Mouse (Mus musculus) embryo, embryonic 11 days (tissue): Measurements from ENCODE around the gene Paqr3.
A peak's percentile ranks its signal among the peaks of the same experiment; 100 is the strongest.

Experiments
- DNase-seq: peaks from one replicate; pipeline ENCODE4 v3.0.0-alpha.2; 2015

The Paqr3 gene

GRCm38 (mm10) chr5:97084541-97084940, 26.9 kb downstream of the Paqr3 start:
- DNase-seq: no peak

GRCm38 (mm10) chr5:97083701-97084100, 27.7 kb downstream of the Paqr3 start:
- no peak for DNase-seq

GRCm38 (mm10) chr5:97081481-97081880, 29.9 kb downstream of the Paqr3 start:
- no peak for DNase-seq

- no peak for DNase-seq
These were observed 32.8 kb downstream of the Paqr3 start for GRCm38 (mm10) chr5:97078641-97079040.

- DNase-seq: no peak
These were observed 33.7 kb downstream of the Paqr3 start for GRCm38 (mm10) chr5:97077676-97078075.

- DNase-seq: no peak
These were observed 35.2 kb downstream of the Paqr3 start for GRCm38 (mm10) chr5:97076167-97076566.

GRCm38 (mm10) chr5:97075476-97076151, 35.8 kb downstream of the Paqr3 start:
- DNase-seq: no peak

- no peak for DNase-seq
These were observed 45.6 kb downstream of the Paqr3 start for GRCm38 (mm10) chr5:97065746-97066145.

- DNase-seq: no peak
These were observed 49.4 kb downstream of the Paqr3 start for GRCm38 (mm10) chr5:97062041-97062440.

- no peak for DNase-seq
These were observed 50.5 kb downstream of the Paqr3 start for GRCm38 (mm10) chr5:97060864-97061263.

- DNase-seq: no peak
These were observed 54.5 kb downstream of the Paqr3 start for GRCm38 (mm10) chr5:97056791-97057450.

GRCm38 (mm10) chr5:97056359-97056758, 55.0 kb downstream of the Paqr3 start:
- DNase-seq: no peak

GRCm38 (mm10) chr5:97055511-97056068, 55.8 kb downstream of the Paqr3 start:
- DNase-seq: peak; percentile 80

GRCm38 (mm10) chr5:97054801-97055200, 56.6 kb downstream of the Paqr3 start:
- DNase-seq: no peak

GRCm38 (mm10) chr5:97054166-97054565, 57.2 kb downstream of the Paqr3 start:
- DNase-seq: no peak

- DNase-seq: no peak
These were observed 62.5 kb downstream of the Paqr3 start for GRCm38 (mm10) chr5:97048905-97049304.

- DNase-seq: no peak
These were observed 64.7 kb downstream of the Paqr3 start for GRCm38 (mm10) chr5:97046680-97047079.

GRCm38 (mm10) chr5:97045260-97045659, 66.1 kb downstream of the Paqr3 start:
- DNase-seq: no peak
